ENCODE assay signal across 8 mouse cellular contexts in the genomic region with DNA sequence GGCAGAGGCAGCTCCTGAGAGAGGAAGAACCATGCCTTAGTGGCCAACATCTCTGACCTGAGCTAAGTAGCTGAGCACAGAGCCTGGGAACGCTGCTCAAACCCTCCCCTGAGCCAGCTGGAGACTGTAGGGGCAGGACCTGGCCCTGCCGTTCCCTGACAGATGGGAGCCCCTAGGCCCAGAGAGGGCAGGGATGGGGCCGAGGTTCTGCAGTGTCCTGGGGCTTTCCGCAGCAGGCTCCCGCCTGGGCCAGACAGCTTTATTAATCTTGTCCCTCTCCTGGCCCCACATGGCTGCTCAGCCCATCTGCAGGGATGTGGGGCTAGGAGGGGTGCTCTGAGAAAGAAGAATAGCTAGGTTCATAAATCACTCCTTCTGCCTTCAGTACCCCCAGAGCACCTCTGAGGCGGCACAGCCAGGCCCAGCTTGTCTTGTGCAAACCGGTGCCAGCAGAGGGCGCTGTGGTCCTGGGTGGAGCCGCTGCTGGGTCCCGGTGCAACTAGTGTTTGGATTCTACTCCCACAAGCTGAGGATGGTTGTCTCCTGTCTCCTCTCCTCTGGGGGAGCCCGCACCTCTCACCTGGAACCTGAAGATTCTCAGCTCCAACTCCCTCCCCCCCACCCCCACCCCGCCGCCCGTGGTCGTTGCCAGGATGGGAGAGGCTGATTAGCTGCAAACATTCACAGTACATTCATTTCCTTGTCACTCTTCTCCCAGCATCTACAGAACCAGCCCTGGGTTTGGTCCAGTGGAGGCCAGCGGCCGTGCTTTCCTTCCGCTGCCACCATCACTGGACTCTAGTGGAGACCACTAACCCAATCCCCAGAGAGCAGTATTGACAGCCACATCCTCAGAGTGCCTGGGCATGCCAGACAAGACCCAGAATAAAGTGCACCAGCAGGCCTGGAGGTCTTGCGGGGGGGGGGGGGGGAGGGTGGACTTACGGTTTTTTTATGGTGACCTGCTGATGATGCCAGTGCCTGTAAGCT. TPM values are rescaled to one million over a fixed set of nuclear protein-coding genes. Genes with fewer than 3 reads are reported as not detected.
DNase-seq lines count a peak whose midpoint lies in the region; ATAC-seq and TF ChIP-seq lines count a peak whose summit lies in the region.

No protein-coding gene starts in this region.

- H3K4me1 ChIP-seq in E14TG2a.4 (replicated peaks; ENCODE audit: low read depth, low read length), result peaks cover 9% of the 10 kb centered on the region; the same call in 1 of the 2 replicates
- H3K4me1 ChIP-seq in forebrain, embryonic 14.5 days (ENCODE audit: control insufficient read depth, insufficient read depth, low read length), result peaks cover 30% of the 10 kb centered on the region

- peak overlapping the region; percentile 95 for H3K27ac ChIP-seq in forebrain, embryonic 14.5 days (ENCODE audit: low read depth, low read length)

- H3K4me3 ChIP-seq in E14TG2a.4 (replicated peaks; ENCODE audit: low read length), result 0 out of 2 replicates have a peak overlapping the region, but pooled peaks have one; percentile 10
- no peak overlapping the region for H3K4me3 ChIP-seq in forebrain, embryonic 14.5 days (ENCODE audit: low read depth, low read length)

- peaks cover 37% of the 10 kb centered on the region for H3K27me3 ChIP-seq in E14TG2a.4 (ENCODE audit: insufficient read depth, low read length)
- H3K27me3 ChIP-seq in forebrain, embryonic 14.5 days (replicated peaks; ENCODE audit: control insufficient read depth, insufficient read depth, low read length), result no peaks in the 10 kb centered on the region

- intact Hi-C loops in heart, postnatal 10 days (cut with DNase I), result loop anchor here (2.0 to 5.0 kb wide), 2 partner anchors 50 to 192 kb away; no protein-coding TSS in a partner anchor

- no peaks in the 10 kb centered on the region for H3K9me3 ChIP-seq in E14TG2a.4 (ENCODE audit: low read length)
- H3K9me3 ChIP-seq in forebrain, embryonic 14.5 days (replicated peaks; ENCODE audit: control insufficient read depth, low read length), result no peaks in the 10 kb centered on the region

- peak overlapping the region; percentile 54; the same call in 1 of the 2 replicates for H3K9ac ChIP-seq in forebrain, embryonic 14.5 days (ENCODE audit: low read length)

- DNase-seq in c-Kit-positive CD71-positive TER-119-negative erythroid progenitor cells, embryonic 14.5 days (ENCODE audit: low read depth), result peak; percentile 25
- DNase-seq in forebrain, embryonic 14.5 days (ENCODE audit: low spot score), result peak; percentile 91
- peak; percentile 92 to 96 for DNase-seq in heart, postnatal 10 days
- DNase-seq in large intestine, adult 2 months (ENCODE audit: low read depth, low spot score), result peak; percentile 25
- peak; percentile 67 to 75 for DNase-seq in lung, adult 18-20 months
- peak; percentile 94 for DNase-seq in ovary, postnatal 14 days (ENCODE audit: low spot score)
- peak; percentile 69 for DNase-seq in thymus, postnatal 25 days

- H3K36me3 ChIP-seq in E14TG2a.4 (ENCODE audit: insufficient read depth, low read length), result no peaks in the 10 kb centered on the region
- H3K36me3 ChIP-seq in forebrain, embryonic 14.5 days (ENCODE audit: control insufficient read depth, insufficient read depth, low read length), result peaks cover 5% of the 10 kb centered on the region; the same call in 1 of the 2 replicates

- ATAC-seq in forebrain, embryonic 14.5 days, result peak; percentile 60

- TF ChIP-seq CTCF in E14TG2a.4 (conservative IDR thresholded peaks at IDR 0.05; ENCODE audit: low read length), result peak; percentile 63

- peak overlapping the region; percentile 45 for H3K4me2 ChIP-seq in forebrain, embryonic 14.5 days (ENCODE audit: low read length)

- WGBS in forebrain, embryonic 14.5 days, result 7% methylated on average over 19 of the region's 20 CpGs
- 21% methylated on average over 20 of the region's 20 CpGs for whole genome bisulfite sequencing in large intestine, adult 2 months

RNA-seq across cellular contexts. Expression of gene Trp53i11, which starts 39.6 kb away (rescaled TPM):
- 95.8 and 113 TPM in 2 replicates for polyA plus RNA-seq in forebrain, embryonic 14.5 days (2014; fragmentation: Nextera tagmentation; extraction: Ambion mirVana)
- 10 to 100 TPM; 77.4 to 80.7 TPM for total RNA-seq in heart, postnatal 10 days (2021)
- 69.6 and 92.8 TPM in 2 replicates for polyA plus RNA-seq in large intestine, adult 2 months (2012; rRNA removed)

Comparison
In these comparisons a context has a peak if more than half of its experiments do, and no peak if none do; other contexts are left out.
1. DNase-seq: peak in every context shown above with its lines; median percentile 94 in heart, postnatal 10 days; 94 in ovary, postnatal 14 days; 91 in forebrain, embryonic 14.5 days; 71 in lung, adult 18-20 months; 69 in thymus, postnatal 25 days; 25 in c-Kit-positive CD71-positive TER-119-negative erythroid progenitor cells, embryonic 14.5 days; 25 in large intestine, adult 2 months.